Mouse (Mus musculus): ENCODE results near the gene Sgcd. TPM values are rescaled to one million over a fixed set of nuclear protein-coding genes. Genes with fewer than 3 reads are reported as not detected.

The Sgcd gene
- 1.6 TPM for polyA plus RNA-seq (2015; fragmentation: Illumina TruSeq; extraction: RNeasy Lipid Tissue Mini Kit (QIAGEN cat#74804); ENCODE audit: low read depth, low replicate concordance)

GRCm38 (mm10) chr11:47988697-47989533 is at the start of gene Sgcd:
Gene Sgcd, minus strand, starts transcription at chr11:47988969.

